Mouse (Mus musculus): ENCODE data around the gene Dusp3. TPM values are rescaled to one million over a fixed set of nuclear protein-coding genes. Genes with fewer than 3 reads are reported as not detected.

The Dusp3 gene
- 34.8 and 49.4 TPM in 2 replicates for polyA plus RNA-seq (2011; ENCODE audit: insufficient read length, low read depth, missing spikeins)

DNA sequence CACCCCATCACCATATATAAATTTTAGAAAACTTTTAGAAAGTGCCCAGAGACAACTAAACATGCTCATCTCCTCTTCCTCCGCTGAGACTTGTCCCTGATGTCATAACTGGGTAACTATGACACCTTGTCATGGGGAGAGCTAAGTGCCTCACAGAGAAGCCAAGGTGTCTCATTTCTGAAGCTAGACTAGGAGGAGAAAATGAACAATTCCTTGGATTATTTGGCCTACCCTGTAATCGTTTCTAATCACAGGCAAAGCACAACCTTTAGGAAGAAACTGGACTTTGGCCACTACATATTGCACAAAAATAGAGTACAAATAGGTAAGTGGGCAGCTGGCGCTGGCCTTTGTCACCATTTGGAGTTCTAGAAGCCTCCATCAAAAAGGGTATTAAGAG lies at the start of gene Dusp3:
Gene Dusp3 (minus strand): TSS at position 101 of the 400 bp plus-strand sequence.
- Histone ChIP-seq H3K27ac (ENCODE audit: insufficient read depth, low read length) (no peak within 1 kb of the TSS), H3K4me3 (ENCODE audit: insufficient read depth, low read length) (no peak within 1 kb of the TSS), H3K4me1 (ENCODE audit: control insufficient read depth, insufficient read depth, low read length) (peaks cover 7% of the 10 kb centered on the region)
- no peak for TF ChIP-seq CTCF (IDR thresholded peaks at IDR 0.05; ENCODE audit: borderline replicate concordance, insufficient read depth, low read length)
- TF ChIP-seq POLR2A (IDR thresholded peaks at IDR 0.05; ENCODE audit: low read depth, low read length): no peak

DNA sequence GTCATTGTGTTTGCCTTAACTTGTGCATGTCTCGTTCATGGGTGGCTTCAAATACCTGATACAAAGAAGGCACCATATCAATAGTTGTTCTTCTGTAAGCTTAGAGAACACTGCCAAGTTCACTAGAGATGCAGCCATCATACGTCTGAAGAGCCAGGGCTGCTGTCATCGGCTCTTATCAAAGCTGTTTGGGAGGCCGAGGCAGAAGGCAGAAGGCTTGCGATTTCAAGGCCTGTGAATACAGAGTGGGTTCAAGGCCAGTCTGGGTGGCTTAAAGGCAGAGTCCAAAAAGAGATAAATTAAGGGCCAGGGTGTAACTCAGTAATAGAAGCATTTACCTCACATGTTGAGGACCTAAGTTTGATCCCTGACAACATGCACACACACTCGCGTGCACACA lies 49.5 kb upstream of the Dusp3 start:
- H3K27ac ChIP-seq (ENCODE audit: insufficient read depth, low read length): no peak overlapping the region
- TF ChIP-seq POLR2A (IDR thresholded peaks at IDR 0.05; ENCODE audit: low read depth, low read length) (no peak), CTCF (IDR thresholded peaks at IDR 0.05; ENCODE audit: borderline replicate concordance, insufficient read depth, low read length) (no peak)
- H3K4me3 ChIP-seq (ENCODE audit: insufficient read depth, low read length): no peak overlapping the region
- no peaks in the 10 kb centered on the region for H3K4me1 ChIP-seq (ENCODE audit: control insufficient read depth, insufficient read depth, low read length)

DNA sequence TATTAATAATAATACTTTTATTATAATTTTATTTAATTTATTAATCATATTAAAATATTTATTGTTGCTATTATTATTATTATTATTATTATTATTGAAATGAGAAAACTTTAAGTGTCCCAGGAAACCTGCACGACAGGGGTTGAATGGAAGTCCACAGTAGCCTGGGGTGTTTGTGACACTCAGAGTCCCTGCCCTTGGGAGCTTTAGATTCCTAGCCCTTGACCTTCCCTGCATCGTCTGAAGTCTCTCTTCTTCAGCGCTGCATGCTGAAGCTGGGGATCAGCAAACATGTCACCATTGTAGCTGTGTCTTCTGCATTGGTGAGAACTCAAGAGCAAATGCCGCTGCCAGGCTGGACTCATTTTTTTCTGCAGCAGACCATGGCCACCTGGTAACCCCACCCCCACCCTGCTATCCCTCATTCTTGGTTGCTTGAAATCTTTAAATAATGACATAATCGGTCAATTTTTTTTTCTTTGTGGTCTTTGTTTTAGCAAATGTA lies 48.7 kb upstream of the Dusp3 start:
- H3K4me1 ChIP-seq (ENCODE audit: control insufficient read depth, insufficient read depth, low read length): no peaks in the 10 kb centered on the region
- TF ChIP-seq CTCF (IDR thresholded peaks at IDR 0.05; ENCODE audit: borderline replicate concordance, insufficient read depth, low read length): no peak
- TF ChIP-seq POLR2A (IDR thresholded peaks at IDR 0.05; ENCODE audit: low read depth, low read length): no peak
- H3K4me3 ChIP-seq (ENCODE audit: insufficient read depth, low read length): no peak overlapping the region
- H3K27ac ChIP-seq (ENCODE audit: insufficient read depth, low read length): no peak overlapping the region

DNA sequence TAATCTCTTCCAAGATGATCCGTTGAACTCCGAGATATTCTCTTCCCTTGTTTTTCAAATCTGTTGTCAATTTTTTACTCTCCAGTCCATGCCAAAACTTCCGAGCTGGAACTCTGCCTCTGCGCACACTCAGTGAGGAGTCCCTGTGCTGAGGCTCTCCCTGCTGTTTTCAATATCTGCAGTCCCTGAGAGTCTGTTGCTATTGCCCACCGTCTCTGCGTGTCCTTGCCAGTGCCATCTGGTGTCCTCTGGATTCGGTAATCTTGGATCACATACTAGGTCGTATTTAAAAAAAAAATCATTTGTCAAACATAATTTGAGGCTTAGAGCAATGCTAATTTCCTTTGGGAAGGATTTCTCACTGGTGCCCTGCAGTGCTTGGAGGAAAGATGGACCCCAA lies 48.1 kb upstream of the Dusp3 start:
- H3K27ac ChIP-seq (ENCODE audit: insufficient read depth, low read length): no peak overlapping the region
- H3K4me1 ChIP-seq (ENCODE audit: control insufficient read depth, insufficient read depth, low read length): no peaks in the 10 kb centered on the region
- H3K4me3 ChIP-seq (ENCODE audit: insufficient read depth, low read length): no peak overlapping the region
- TF ChIP-seq CTCF (IDR thresholded peaks at IDR 0.05; ENCODE audit: borderline replicate concordance, insufficient read depth, low read length) (no peak), POLR2A (IDR thresholded peaks at IDR 0.05; ENCODE audit: low read depth, low read length) (no peak)

DNA sequence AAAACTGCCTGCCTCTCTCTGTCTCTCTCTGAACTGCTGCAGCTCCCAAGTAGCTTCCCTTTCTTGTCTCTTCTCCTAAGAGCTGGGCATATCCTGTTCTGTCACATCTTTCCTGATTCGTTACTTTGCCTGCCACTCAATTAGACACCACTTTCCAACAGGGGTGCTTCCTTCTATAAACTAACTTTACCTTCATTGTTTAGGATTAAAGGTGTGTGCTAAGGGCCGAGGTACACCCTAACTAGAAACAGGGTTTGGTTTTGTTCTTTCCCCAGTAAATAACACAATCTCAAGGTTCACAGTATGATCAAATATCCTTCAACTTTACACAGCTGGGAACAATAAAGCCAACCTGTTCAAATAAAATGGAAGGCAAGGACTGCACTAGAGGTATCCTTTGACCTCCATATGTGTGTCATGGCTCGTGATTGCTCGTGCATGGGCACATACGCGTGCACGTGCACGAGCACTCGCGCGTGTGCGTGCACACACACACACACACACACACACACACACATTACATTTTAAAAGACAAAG lies 46.3 kb upstream of the Dusp3 start:
- TF ChIP-seq POLR2A (IDR thresholded peaks at IDR 0.05; ENCODE audit: low read depth, low read length): no peak
- no peak for TF ChIP-seq CTCF (IDR thresholded peaks at IDR 0.05; ENCODE audit: borderline replicate concordance, insufficient read depth, low read length)
- no peak overlapping the region for H3K27ac ChIP-seq (ENCODE audit: insufficient read depth, low read length)
- no peaks in the 10 kb centered on the region for H3K4me1 ChIP-seq (ENCODE audit: control insufficient read depth, insufficient read depth, low read length)
- no peak overlapping the region for H3K4me3 ChIP-seq (ENCODE audit: insufficient read depth, low read length)

DNA sequence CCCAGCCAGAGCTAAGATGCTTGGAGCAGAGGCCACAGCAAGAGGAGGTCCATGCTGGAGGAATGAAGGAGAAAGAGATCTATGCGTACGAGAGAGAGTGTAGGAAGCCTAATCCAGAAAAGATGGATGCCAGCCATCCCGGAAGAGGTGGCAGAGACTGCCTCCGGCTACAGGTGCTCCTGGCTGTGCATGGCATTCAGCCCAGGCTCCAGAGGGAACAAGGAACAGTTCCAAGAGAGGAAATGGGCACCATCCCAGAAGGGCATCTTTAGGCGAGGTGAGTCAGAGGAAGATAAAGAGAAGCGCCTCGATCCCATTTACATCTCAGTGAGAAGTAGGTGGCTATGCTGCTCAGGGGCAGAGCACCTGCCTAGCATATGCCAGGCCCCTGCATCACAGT lies 44.3 kb upstream of the Dusp3 start:
- TF ChIP-seq CTCF (IDR thresholded peaks at IDR 0.05; ENCODE audit: borderline replicate concordance, insufficient read depth, low read length): no peak
- no peak for TF ChIP-seq POLR2A (IDR thresholded peaks at IDR 0.05; ENCODE audit: low read depth, low read length)
- no peak overlapping the region for H3K4me3 ChIP-seq (ENCODE audit: insufficient read depth, low read length)
- 0 out of 2 replicates have a peak, but pooled peaks cover 4% of the 10 kb centered on the region for H3K4me1 ChIP-seq (ENCODE audit: control insufficient read depth, insufficient read depth, low read length)
- H3K27ac ChIP-seq (ENCODE audit: insufficient read depth, low read length): no peak overlapping the region

DNA sequence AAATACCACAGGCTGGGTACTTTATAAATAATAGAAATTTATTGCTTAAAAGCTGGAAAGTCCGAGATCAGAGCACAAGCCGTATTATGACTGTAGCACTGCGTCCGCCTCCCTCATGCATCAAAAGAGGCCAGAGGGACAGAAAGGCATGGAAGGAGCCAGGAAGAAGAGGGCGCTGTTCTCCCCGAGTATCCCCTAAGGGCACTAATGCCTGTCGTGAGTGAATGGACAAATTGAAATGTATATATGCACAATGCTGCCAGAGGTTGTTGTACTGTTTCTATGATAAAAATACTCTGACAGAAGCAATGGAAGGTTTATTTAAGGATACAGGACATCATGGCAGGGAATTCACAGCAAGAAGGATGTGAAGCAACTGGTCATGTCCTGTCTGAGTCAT lies 43.2 kb upstream of the Dusp3 start:
- H3K27ac ChIP-seq (ENCODE audit: insufficient read depth, low read length): no peak overlapping the region
- no peak overlapping the region for H3K4me3 ChIP-seq (ENCODE audit: insufficient read depth, low read length)
- no peak for TF ChIP-seq POLR2A (IDR thresholded peaks at IDR 0.05; ENCODE audit: low read depth, low read length)
- TF ChIP-seq CTCF (IDR thresholded peaks at IDR 0.05; ENCODE audit: borderline replicate concordance, insufficient read depth, low read length): no peak
- 0 out of 2 replicates have a peak, but pooled peaks cover 4% of the 10 kb centered on the region for H3K4me1 ChIP-seq (ENCODE audit: control insufficient read depth, insufficient read depth, low read length)

DNA sequence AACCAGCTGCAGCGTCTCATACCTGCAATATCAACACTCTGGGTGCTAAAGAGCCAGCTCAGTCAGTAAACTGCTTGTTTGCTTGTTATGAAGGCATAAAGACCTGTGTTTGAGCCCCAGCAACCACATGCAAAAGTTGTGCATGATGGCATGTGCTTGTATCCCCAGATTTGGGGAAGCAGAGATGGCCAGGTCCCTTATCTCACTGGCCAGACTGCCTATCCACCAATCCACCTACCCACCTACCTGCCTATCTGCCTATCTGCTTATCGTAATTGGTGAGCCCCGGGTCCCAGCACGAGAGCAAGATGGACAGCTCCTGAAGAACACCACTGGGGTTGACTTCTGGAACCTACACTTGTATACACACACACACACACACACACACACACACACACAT lies 42.5 kb upstream of the Dusp3 start:
- H3K27ac ChIP-seq (ENCODE audit: insufficient read depth, low read length): no peak overlapping the region
- H3K4me3 ChIP-seq (ENCODE audit: insufficient read depth, low read length): no peak overlapping the region
- 0 out of 2 replicates have a peak, but pooled peaks cover 4% of the 10 kb centered on the region for H3K4me1 ChIP-seq (ENCODE audit: control insufficient read depth, insufficient read depth, low read length)
- TF ChIP-seq POLR2A (IDR thresholded peaks at IDR 0.05; ENCODE audit: low read depth, low read length) (no peak), CTCF (IDR thresholded peaks at IDR 0.05; ENCODE audit: borderline replicate concordance, insufficient read depth, low read length) (no peak)

DNA sequence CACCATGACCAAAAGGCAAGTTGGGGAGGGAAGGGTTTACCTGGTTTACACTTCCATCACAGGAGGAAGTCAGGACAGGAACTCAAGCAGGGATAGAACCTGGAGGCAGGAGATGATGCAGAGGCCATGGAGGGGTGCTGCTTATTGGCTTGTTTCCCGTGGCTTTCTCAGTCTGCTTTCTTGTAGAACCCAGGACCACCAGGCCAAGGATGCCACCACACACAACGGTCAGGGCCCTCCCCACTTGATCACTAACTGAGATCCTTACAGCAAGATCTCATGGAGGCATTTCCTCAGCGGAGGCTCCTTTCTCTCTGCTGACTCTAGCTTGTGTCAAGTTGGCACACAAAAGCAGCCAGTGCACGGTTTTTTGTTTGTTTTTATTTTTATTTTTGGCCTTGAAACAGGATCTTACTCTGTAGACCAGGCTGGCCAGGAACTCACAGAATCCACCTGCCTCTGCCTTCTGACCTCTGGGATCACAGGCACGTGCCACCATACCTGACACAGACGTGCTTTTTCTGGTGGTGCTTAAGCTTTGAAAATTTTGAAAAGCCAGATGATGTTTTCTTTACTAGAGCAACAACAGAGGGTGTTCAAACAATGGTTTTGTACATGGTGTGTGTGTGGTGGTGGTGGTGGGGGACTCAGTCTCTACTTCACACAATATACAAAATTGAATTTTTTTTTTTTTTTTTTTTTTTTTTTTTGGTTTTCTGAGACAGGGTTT lies 41.4 kb upstream of the Dusp3 start, which contains the start of gene Mpp3:
Gene Mpp3 (minus strand): TSS at position 375 of the 730 bp plus-strand sequence.
- H3K4me1 ChIP-seq (ENCODE audit: control insufficient read depth, insufficient read depth, low read length): 0 out of 2 replicates have a peak, but pooled peaks cover 4% of the 10 kb centered on the region
- H3K4me3 ChIP-seq (ENCODE audit: insufficient read depth, low read length): no peak within 1 kb of the TSS
- TF ChIP-seq CTCF (IDR thresholded peaks at IDR 0.05; ENCODE audit: borderline replicate concordance, insufficient read depth, low read length): no peak
- no peak for TF ChIP-seq POLR2A (IDR thresholded peaks at IDR 0.05; ENCODE audit: low read depth, low read length)
- H3K27ac ChIP-seq (ENCODE audit: insufficient read depth, low read length): no peak within 1 kb of the TSS
